Mouse (Mus musculus): Measurements from ENCODE around the gene Tmem140. TPM values are rescaled to one million over a fixed set of nuclear protein-coding genes. Genes with fewer than 3 reads are reported as not detected.

Tmem140 gene
- total RNA-seq, 2 experiments from 2014 or later, result 16.0 to 19.3 TPM

- DNase-seq, result no peak
- intact Hi-C loops (cut with DNase I), result loop anchor here (5.0 kb wide), 2 partner anchors 278 to 363 kb away; partner anchors contain the start of gene Cald1
Measured at GRCm38 (mm10) chr6:34875268-34875761, 12.4 kb downstream of the Tmem140 start.

- no peak for DNase-seq
- intact Hi-C loops (cut with DNase I), result loop anchor here (5.0 kb wide), 2 partner anchors 279 to 364 kb away; partner anchors contain the start of gene Cald1
Measured at GRCm38 (mm10) chr6:34875966-34876834, 13.3 kb downstream of the Tmem140 start.

- DNase-seq, result no peak
Measured at GRCm38 (mm10) chr6:34876835-34877156, 13.8 kb downstream of the Tmem140 start.

GRCm38 (mm10) chr6:34877509-34878321 lies 14.8 kb downstream of the Tmem140 start, which contains the start of gene Cyren:
Gene Cyren, minus strand, starts transcription at chr6:34878060.
- intact Hi-C loops (cut with DNase I), result loop anchor here (1.0 to 5.0 kb wide), 5 partner anchors 12 to 365 kb away; partner anchors contain the start of genes Agbl3 and Cald1
- peak; percentile 96 for DNase-seq

More at GRCm38 (mm10) chr6:34876835-34877156, 13.8 kb downstream of the Tmem140 start:
- intact Hi-C loops (cut with DNase I), result loop anchor here (1.0 to 5.0 kb wide), 3 partner anchors 11 to 364 kb away; partner anchors contain the start of gene Cald1

- no peak for DNase-seq
- intact Hi-C loops (cut with DNase I), result loop anchor here (2.0 to 5.0 kb wide), 3 partner anchors 48 to 367 kb away; partner anchors contain the start of gene Cald1
Measured at GRCm38 (mm10) chr6:34879101-34879740, 16.3 kb downstream of the Tmem140 start.

GRCm38 (mm10) chr6:34879911-34880475 lies 17.0 kb downstream of the Tmem140 start:
- intact Hi-C loops (cut with DNase I), result loop anchor here (2.0 to 5.0 kb wide), 3 partner anchors 47 to 368 kb away; partner anchors contain the start of gene Cald1
- DNase-seq, result no peak

GRCm38 (mm10) chr6:34884724-34885123 lies 21.8 kb downstream of the Tmem140 start:
- intact Hi-C loops (cut with DNase I), result no loop called here
- DNase-seq, result no peak

GRCm38 (mm10) chr6:34887131-34887850 lies 24.3 kb downstream of the Tmem140 start:
- intact Hi-C loops (cut with DNase I), result no loop called here

GRCm38 (mm10) chr6:34889185-34889584 lies 26.2 kb downstream of the Tmem140 start:
- intact Hi-C loops (cut with DNase I), result no loop called here

More at GRCm38 (mm10) chr6:34887131-34887850, 24.3 kb downstream of the Tmem140 start:
- DNase-seq, result no peak

GRCm38 (mm10) chr6:34895569-34895968 lies 32.6 kb downstream of the Tmem140 start:
- intact Hi-C loops (cut with DNase I), result no loop called here
- DNase-seq, result no peak

More at GRCm38 (mm10) chr6:34889185-34889584, 26.2 kb downstream of the Tmem140 start:
- no peak for DNase-seq

GRCm38 (mm10) chr6:34896168-34896780 lies 33.3 kb downstream of the Tmem140 start:
- DNase-seq, result no peak
- intact Hi-C loops (cut with DNase I), result no loop called here

GRCm38 (mm10) chr6:34899127-34899526 lies 36.2 kb downstream of the Tmem140 start:
- DNase-seq, result peak in 1 of 2 experiments; percentile 52

GRCm38 (mm10) chr6:34900990-34901389 lies 38.0 kb downstream of the Tmem140 start:
- no peak for DNase-seq

More at GRCm38 (mm10) chr6:34899127-34899526, 36.2 kb downstream of the Tmem140 start:
- intact Hi-C loops (cut with DNase I), result no loop called here

GRCm38 (mm10) chr6:34901911-34902444 lies 39.0 kb downstream of the Tmem140 start:
- no peak for DNase-seq
- intact Hi-C loops (cut with DNase I), result no loop called here

More at GRCm38 (mm10) chr6:34900990-34901389, 38.0 kb downstream of the Tmem140 start:
- intact Hi-C loops (cut with DNase I), result no loop called here

- intact Hi-C loops (cut with DNase I), result no loop called here
- no peak for DNase-seq
Measured at GRCm38 (mm10) chr6:34902578-34902977, 39.6 kb downstream of the Tmem140 start.

- intact Hi-C loops (cut with DNase I), result no loop called here
- DNase-seq, result no peak
Measured at GRCm38 (mm10) chr6:34903441-34903840, 40.5 kb downstream of the Tmem140 start.

GRCm38 (mm10) chr6:34903851-34904250 lies 40.9 kb downstream of the Tmem140 start:
- intact Hi-C loops (cut with DNase I), result no loop called here
- no peak for DNase-seq

GRCm38 (mm10) chr6:34904361-34904760 lies 41.4 kb downstream of the Tmem140 start:
- intact Hi-C loops (cut with DNase I), result no loop called here
- DNase-seq, result no peak
